Mouse (Mus musculus) heart, embryonic 15.5 days (tissue): ENCODE data around the gene Snw1. TPM values are rescaled to one million over a fixed set of nuclear protein-coding genes. Genes with fewer than 3 reads are reported as not detected.

Experiments used
- ATAC-seq: fragments of 200-750 bp; cut with Nextera tagmentation; replicated peaks from 2 replicates; pipeline ENCODE4 v1.8.0; 2017; ENCODE audit warnings: low read depth, moderate TSS enrichment; ENCODE audit not compliant: insufficient number of reproducible peaks, insufficient read depth, low FRiP score
- H3K27ac ChIP-seq: fragments of 300-500 bp; sonication (generic); 2 replicates; pipeline ENCODE4 v1.5.1; 2015; ENCODE audit warnings: mild to moderate bottlenecking, inconsistent platforms
- H3K27me3 ChIP-seq: fragments of 300-500 bp; sonication (generic); 2 replicates; pipeline ENCODE4 v1.6.1; 2015; ENCODE audit warnings: inconsistent platforms
- H3K36me3 ChIP-seq: fragments of 300-500 bp; sonication (generic); 2 replicates; pipeline ENCODE4 v1.6.1; 2015; ENCODE audit warnings: mild to moderate bottlenecking, inconsistent platforms
- H3K4me1 ChIP-seq: fragments of 300-500 bp; sonication (generic); replicated peaks from 2 replicates; pipeline ENCODE4 v1.6.1; 2015; ENCODE audit warnings: inconsistent platforms
- H3K4me2 ChIP-seq: fragments of 300-500 bp; sonication (generic); 2 replicates; pipeline ENCODE4 v1.6.1; 2015; ENCODE audit warnings: inconsistent platforms, mild to moderate bottlenecking, moderate library complexity
- H3K4me3 ChIP-seq: fragments of 300-500 bp; sonication (generic); 2 replicates; pipeline ENCODE4 v1.5.1; 2015; ENCODE audit warnings: mild to moderate bottlenecking, inconsistent platforms
- H3K9ac ChIP-seq: fragments of 300-500 bp; sonication (generic); 2 replicates; pipeline ENCODE4 v1.6.1; 2015; ENCODE audit warnings: mild to moderate bottlenecking, inconsistent platforms
- H3K9me3 ChIP-seq: fragments of 300-500 bp; sonication (generic); replicated peaks from 2 replicates; pipeline ENCODE4 v1.6.1; 2016; ENCODE audit warnings: inconsistent platforms
- WGBS: fragments of 180-500 bp; shearing (Covaris S2); methylation state at CpG from one replicate; pipeline ENCODE4 v1.1.7; 2015; ENCODE audit warnings: mixed read lengths; 5-methylcytosine and 5-hydroxymethylcytosine counted together
- polyA plus RNA-seq: library from polyadenylated mRNA; unstranded; fragments of >200 nt; fragmentation: Nextera tagmentation; extraction: Ambion mirVana; gene quantifications from 2 replicates; pipeline ENCODE4 v1.2.1, GENCODE M21; 2015

Gene Snw1
- polyA plus RNA-seq, 1 experiment from 2014 or later: 71.0 TPM

GRCm38 (mm10) chr12:87449456-87449855, 22.6 kb downstream of the Snw1 start:
- H3K9me3 ChIP-seq: no peaks in the 10 kb centered on the region
- H3K27me3 ChIP-seq: no peaks in the 10 kb centered on the region
- ATAC-seq: no peak
- no peak overlapping the region for H3K9ac ChIP-seq
- no peak overlapping the region for H3K4me2 ChIP-seq
- 87% methylated on average over 9 of the region's 9 CpGs for WGBS
- no peak overlapping the region for H3K4me3 ChIP-seq
- peaks cover 79% of the 10 kb centered on the region for H3K36me3 ChIP-seq
- H3K27ac ChIP-seq: no peak overlapping the region
- peaks cover 5% of the 10 kb centered on the region; the same call in 1 of the 2 replicates for H3K4me1 ChIP-seq

GRCm38 (mm10) chr12:87444211-87444610, 27.9 kb downstream of the Snw1 start:
- H3K9me3 ChIP-seq: no peaks in the 10 kb centered on the region
- peak overlapping the region; percentile 87 for H3K4me3 ChIP-seq
- no peak for ATAC-seq
- H3K4me1 ChIP-seq: peaks cover 17% of the 10 kb centered on the region
- H3K4me2 ChIP-seq: peak overlapping the region; percentile 80
- H3K9ac ChIP-seq: 0 out of 2 replicates have a peak overlapping the region, but pooled peaks have one; percentile 93
- H3K27me3 ChIP-seq: no peaks in the 10 kb centered on the region
- H3K36me3 ChIP-seq: peaks cover 48% of the 10 kb centered on the region
- H3K27ac ChIP-seq: no peak overlapping the region
- WGBS: 2% methylated on average over 16 of the region's 16 CpGs

- peak; percentile 84 for ATAC-seq
- Histone ChIP-seq H3K4me1 (peaks cover 17% of the 10 kb centered on the region), H3K27me3 (no peaks in the 10 kb centered on the region), H3K27ac (peak within 1 kb of the TSS; percentile 88), H3K4me3 (peak within 1 kb of the TSS; percentile 87), H3K9me3 (no peaks in the 10 kb centered on the region), H3K4me2 (peak within 1 kb of the TSS; percentile 80), H3K36me3 (peaks cover 49% of the 10 kb centered on the region), H3K9ac (peak within 1 kb of the TSS; percentile 93)
- under 1% methylated on average over 28 of the region's 28 CpGs for WGBS
Measured at GRCm38 (mm10) chr12:87443700-87444122, 28.4 kb downstream of the Snw1 start, which contains the start of the genes Slirp and Alkbh1. Gene Slirp (plus strand): TSS chr12:87443896. Gene Alkbh1 (minus strand): TSS chr12:87444017.

GRCm38 (mm10) chr12:87443115-87443699, 28.9 kb downstream of the Snw1 start:
- Histone ChIP-seq H3K9me3 (no peaks in the 10 kb centered on the region), H3K4me3 (peak overlapping the region; percentile 87), H3K4me1 (peaks cover 17% of the 10 kb centered on the region), H3K36me3 (peaks cover 49% of the 10 kb centered on the region), H3K9ac (peak overlapping the region; percentile 93), H3K27me3 (no peaks in the 10 kb centered on the region), H3K4me2 (peak overlapping the region; percentile 80), H3K27ac (peak overlapping the region; percentile 88)
- under 1% methylated on average over 33 of the region's 33 CpGs for WGBS
- ATAC-seq: peak; percentile 67

GRCm38 (mm10) chr12:87442177-87443114, 29.6 kb downstream of the Snw1 start:
- Histone ChIP-seq H3K27me3 (no peaks in the 10 kb centered on the region), H3K27ac (peak overlapping the region; percentile 88), H3K4me3 (peak overlapping the region; percentile 87), H3K9ac (peak overlapping the region; percentile 93), H3K36me3 (peaks cover 49% of the 10 kb centered on the region), H3K4me1 (peaks cover 17% of the 10 kb centered on the region), H3K9me3 (no peaks in the 10 kb centered on the region), H3K4me2 (peak overlapping the region; percentile 80)
- WGBS: 13% methylated on average over 12 of the region's 12 CpGs
- ATAC-seq: no peak

- no peak overlapping the region for H3K27ac ChIP-seq
- H3K4me1 ChIP-seq: no peaks in the 10 kb centered on the region
- H3K36me3 ChIP-seq: peaks cover 82% of the 10 kb centered on the region
- no peak overlapping the region for H3K4me2 ChIP-seq
- H3K4me3 ChIP-seq: no peak overlapping the region
- WGBS: 82% methylated on average over 8 of the region's 8 CpGs
- H3K27me3 ChIP-seq: no peaks in the 10 kb centered on the region
- no peaks in the 10 kb centered on the region for H3K9me3 ChIP-seq
- H3K9ac ChIP-seq: no peak overlapping the region
- ATAC-seq: no peak
Measured at GRCm38 (mm10) chr12:87428885-87429284, 43.2 kb downstream of the Snw1 start.

- no peak for ATAC-seq
- H3K27me3 ChIP-seq: no peaks in the 10 kb centered on the region
- H3K9me3 ChIP-seq: no peaks in the 10 kb centered on the region
- H3K9ac ChIP-seq: no peak overlapping the region
- H3K4me3 ChIP-seq: no peak overlapping the region
- H3K36me3 ChIP-seq: peaks cover 81% of the 10 kb centered on the region
- WGBS: 85% methylated on average over 2 of the region's 2 CpGs
- H3K4me2 ChIP-seq: no peak overlapping the region
- H3K4me1 ChIP-seq: no peaks in the 10 kb centered on the region
- no peak overlapping the region for H3K27ac ChIP-seq
Measured at GRCm38 (mm10) chr12:87428295-87428694, 43.8 kb downstream of the Snw1 start.

GRCm38 (mm10) chr12:87426354-87427031, 45.6 kb downstream of the Snw1 start:
- Histone ChIP-seq H3K27ac (no peak overlapping the region), H3K9ac (no peak overlapping the region), H3K4me1 (no peaks in the 10 kb centered on the region), H3K36me3 (peaks cover 70% of the 10 kb centered on the region), H3K27me3 (no peaks in the 10 kb centered on the region), H3K4me2 (no peak overlapping the region), H3K4me3 (no peak overlapping the region), H3K9me3 (no peaks in the 10 kb centered on the region)
- no peak for ATAC-seq
- 93% methylated on average over 5 of the region's 5 CpGs for WGBS

- H3K9ac ChIP-seq: no peak overlapping the region
- ATAC-seq: no peak
- no peaks in the 10 kb centered on the region for H3K4me1 ChIP-seq
- WGBS: 45% methylated on average over 3 of the region's 3 CpGs
- H3K4me3 ChIP-seq: no peak overlapping the region
- H3K36me3 ChIP-seq: peaks cover 51% of the 10 kb centered on the region
- H3K27me3 ChIP-seq: no peaks in the 10 kb centered on the region
- H3K4me2 ChIP-seq: no peak overlapping the region
- H3K9me3 ChIP-seq: no peaks in the 10 kb centered on the region
- H3K27ac ChIP-seq: no peak overlapping the region
Measured at GRCm38 (mm10) chr12:87424516-87424915, 47.6 kb downstream of the Snw1 start.

GRCm38 (mm10) chr12:87423700-87424099, 48.4 kb downstream of the Snw1 start:
- no peak overlapping the region for H3K27ac ChIP-seq
- no peaks in the 10 kb centered on the region for H3K9me3 ChIP-seq
- H3K4me1 ChIP-seq: no peaks in the 10 kb centered on the region
- WGBS: 43% methylated on average over 1 of the region's 1 CpGs
- peaks cover 43% of the 10 kb centered on the region for H3K36me3 ChIP-seq
- no peak overlapping the region for H3K4me2 ChIP-seq
- H3K9ac ChIP-seq: no peak overlapping the region
- no peaks in the 10 kb centered on the region for H3K27me3 ChIP-seq
- ATAC-seq: no peak
- H3K4me3 ChIP-seq: no peak overlapping the region
